9 mouse cellular contexts compared by ENCODE assay signal in the genomic region with DNA sequence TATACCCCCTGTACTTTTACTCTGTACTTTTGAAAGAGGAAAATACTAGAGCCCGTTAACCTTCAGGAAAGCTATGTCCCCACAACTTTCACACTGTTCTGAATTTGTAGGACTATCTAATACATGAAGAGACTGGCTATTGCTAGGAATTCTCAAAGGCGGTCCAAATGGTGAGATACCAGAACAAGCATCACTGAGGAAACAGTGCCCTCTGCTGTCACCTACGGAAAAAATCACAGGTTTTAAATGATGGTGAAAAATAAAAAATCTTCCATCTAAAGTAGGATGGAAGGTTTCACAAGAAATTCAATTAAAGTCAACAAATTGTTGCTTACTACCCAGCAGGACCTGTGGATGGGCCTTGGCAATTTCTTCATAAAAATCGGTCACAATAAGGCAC.
A peak's percentile ranks its signal among the peaks of the same experiment; 100 is the strongest.
DNase-seq lines count a peak whose midpoint lies in the region; ATAC-seq and TF ChIP-seq lines count a peak whose summit lies in the region.
"Had no signal": no experiment of that assay in that cellular context is flagged by ENCODE, and none has a peak within 500 bp of the region (broad histone marks: within the 10 kb centered on the region; RNA-seq: fewer than 3 reads in every experiment).

No protein-coding gene starts in this region.

- WGBS in heart, embryonic 12.5 days: 23% methylated on average over 4 of the region's 4 CpGs
- 30% methylated on average over 4 of the region's 4 CpGs for WGBS in midbrain, postnatal 0 days
- 33% methylated on average over 4 of the region's 4 CpGs for WGBS in midbrain, embryonic 13.5 days

- no peaks in the 10 kb centered on the region for H3K36me3 ChIP-seq in heart, embryonic 12.5 days
- H3K36me3 ChIP-seq in midbrain, postnatal 0 days (ENCODE audit: insufficient read depth, low read length): no peaks in the 10 kb centered on the region
- no peaks in the 10 kb centered on the region for H3K36me3 ChIP-seq in midbrain, embryonic 13.5 days
- 0 out of 2 replicates have a peak, but pooled peaks cover 2% of the 10 kb centered on the region for H3K36me3 ChIP-seq in splenic B cell, adult 2 months (ENCODE audit: control insufficient read depth, insufficient read depth, low read length, poor library complexity, severe bottlenecking)

- no peak overlapping the region for H3K27ac ChIP-seq in heart, embryonic 12.5 days (ENCODE audit: poor library complexity, severe bottlenecking)
- no peak overlapping the region for H3K27ac ChIP-seq in midbrain, postnatal 0 days (ENCODE audit: low read depth, low read length)
- H3K27ac ChIP-seq in midbrain, embryonic 13.5 days: no peak overlapping the region

- H3K4me2 ChIP-seq in heart, embryonic 12.5 days: no peak overlapping the region
- H3K4me2 ChIP-seq in midbrain, postnatal 0 days (ENCODE audit: low read depth, low read length, poor library complexity, severe bottlenecking): no peak overlapping the region
- H3K4me2 ChIP-seq in midbrain, embryonic 13.5 days (replicated peaks): no peak overlapping the region

- H3K4me1 ChIP-seq in heart, embryonic 12.5 days (replicated peaks): 0 out of 2 replicates have a peak, but pooled peaks cover 4% of the 10 kb centered on the region
- no peaks in the 10 kb centered on the region for H3K4me1 ChIP-seq in midbrain, postnatal 0 days (ENCODE audit: insufficient read depth, low read length)
- no peaks in the 10 kb centered on the region for H3K4me1 ChIP-seq in midbrain, embryonic 13.5 days (replicated peaks)
- H3K4me1 ChIP-seq: megakaryocyte, embryonic 14.5 days had no signal

- peak; percentile 83 for TF ChIP-seq CTCF in midbrain, postnatal 0 days (IDR thresholded peaks at IDR 0.05)

- H3K4me3 ChIP-seq in heart, embryonic 12.5 days: no peak overlapping the region
- no peak overlapping the region for H3K4me3 ChIP-seq in midbrain, postnatal 0 days (ENCODE audit: low read depth, low read length)
- no peak overlapping the region for H3K4me3 ChIP-seq in midbrain, embryonic 13.5 days (replicated peaks)
- H3K4me3 ChIP-seq: megakaryocyte, embryonic 14.5 days had no signal

- no peaks in the 10 kb centered on the region for H3K27me3 ChIP-seq in heart, embryonic 12.5 days (replicated peaks)
- H3K27me3 ChIP-seq in midbrain, postnatal 0 days (ENCODE audit: insufficient read depth, low read length): no peaks in the 10 kb centered on the region
- no peaks in the 10 kb centered on the region for H3K27me3 ChIP-seq in midbrain, embryonic 13.5 days
- no peaks in the 10 kb centered on the region for H3K27me3 ChIP-seq in splenic B cell, adult 2 months (ENCODE audit: control insufficient read depth, insufficient read depth, low read length, poor library complexity, severe bottlenecking)

- H3K9me3 ChIP-seq in heart, embryonic 12.5 days (replicated peaks): no peaks in the 10 kb centered on the region
- H3K9me3 ChIP-seq in midbrain, postnatal 0 days (ENCODE audit: low read length): no peaks in the 10 kb centered on the region
- H3K9me3 ChIP-seq in midbrain, embryonic 13.5 days: no peaks in the 10 kb centered on the region
- H3K9me3 ChIP-seq: megakaryocyte, embryonic 14.5 days had no signal

- no peak overlapping the region for H3K9ac ChIP-seq in heart, embryonic 12.5 days
- H3K9ac ChIP-seq in midbrain, postnatal 0 days (replicated peaks; ENCODE audit: low read length, poor library complexity, severe bottlenecking): no peak overlapping the region
- H3K9ac ChIP-seq in midbrain, embryonic 13.5 days (replicated peaks): no peak overlapping the region

- ATAC-seq in heart, embryonic 12.5 days (ENCODE audit: insufficient number of reproducible peaks, low FRiP score): no peak
- no peak for ATAC-seq in midbrain, postnatal 0 days (ENCODE audit: low FRiP score)
- no peak for ATAC-seq in midbrain, embryonic 13.5 days

- peak; percentile 81 for DNase-seq in heart, adult 11 months
- peak; percentile 72 for DNase-seq in midbrain, postnatal 0 days (ENCODE audit: low spot score)
- DNase-seq in cerebellum, postnatal 25 days: peak; percentile 11 to 55
- DNase-seq in splenic B cell, adult 2 months (ENCODE audit: low read depth, low spot score): peak; percentile 26
- DNase-seq in spleen, postnatal 14 days (ENCODE audit: low spot score in 2 of 2): no peak
- DNase-seq in spleen, postnatal 36 days (ENCODE audit: low spot score in 2 of 2): no peak

Comparison
In these comparisons a context has a peak if more than half of its experiments do, and no peak if none do; other contexts are left out.
1. DNase-seq: peak in heart, adult 11 months (single experiment), midbrain, postnatal 0 days (single experiment), cerebellum, postnatal 25 days (2 of 2) and splenic B cell, adult 2 months (single experiment); none in spleen, postnatal 14 days (0 of 2) and spleen, postnatal 36 days (0 of 2).